Comparison of ENCODE assay signal across 22 mouse cellular contexts in genomic region chr19:37668657-37669056, GRCm38 (mm10). TPM values are rescaled to one million over a fixed set of nuclear protein-coding genes. Genes with fewer than 3 reads are reported as not detected.
"Had no signal": no experiment of that assay in that cellular context is flagged by ENCODE, and none has a peak within 500 bp of the region (broad histone marks: within the 10 kb centered on the region; RNA-seq: fewer than 3 reads in every experiment).

No protein-coding gene starts in this region.

- H3K27me3 ChIP-seq: kidney, embryonic 15.5 days; lung, embryonic 15.5 days; megakaryocyte, embryonic 14.5 days; midbrain, embryonic 13.5 days; neural tube, embryonic 12.5 days; neural tube, embryonic 15.5 days; stomach, embryonic 15.5 days had no signal

- H3K9me3 ChIP-seq: kidney, embryonic 15.5 days; lung, embryonic 15.5 days; megakaryocyte, embryonic 14.5 days; midbrain, embryonic 10.5 days; midbrain, embryonic 13.5 days; neural tube, embryonic 12.5 days; neural tube, embryonic 15.5 days; stomach, embryonic 15.5 days had no signal

- H3K9ac ChIP-seq: kidney, embryonic 15.5 days; lung, embryonic 15.5 days; midbrain, embryonic 13.5 days; neural tube, embryonic 12.5 days; neural tube, embryonic 15.5 days; stomach, embryonic 15.5 days had no signal

- ATAC-seq: midbrain, embryonic 13.5 days had no signal

- H3K4me3 ChIP-seq: kidney, embryonic 15.5 days; left cerebral cortex, adult 2 months; lung, embryonic 15.5 days; midbrain, embryonic 10.5 days; midbrain, embryonic 13.5 days; neural tube, embryonic 12.5 days; neural tube, embryonic 15.5 days; stomach, embryonic 15.5 days had no signal

- H3K36me3 ChIP-seq: kidney, embryonic 15.5 days; lung, embryonic 15.5 days; midbrain, embryonic 10.5 days; midbrain, embryonic 13.5 days; neural tube, embryonic 12.5 days; neural tube, embryonic 15.5 days; stomach, embryonic 15.5 days had no signal

- H3K4me1 ChIP-seq: kidney, embryonic 15.5 days; lung, embryonic 15.5 days; midbrain, embryonic 13.5 days; neural tube, embryonic 12.5 days; neural tube, embryonic 15.5 days; stomach, embryonic 15.5 days had no signal

- H3K27ac ChIP-seq: kidney, embryonic 15.5 days; left cerebral cortex, adult 2 months; lung, embryonic 15.5 days; midbrain, embryonic 10.5 days; midbrain, embryonic 13.5 days; neural tube, embryonic 12.5 days; neural tube, embryonic 15.5 days; stomach, embryonic 15.5 days had no signal

- DNase-seq: kidney, adult 11 months; kidney, adult 8-10 months; kidney, postnatal 10 days; layer of hippocampus, postnatal 36 days; lung, adult 18-20 months; lung, postnatal 10 days; lung, postnatal 36 days; retina, postnatal 1 day; right cerebral cortex, postnatal 25 days; spleen, adult 18-20 months; thymus, postnatal 36 days had no signal

- H3K4me2 ChIP-seq: kidney, embryonic 15.5 days; lung, embryonic 15.5 days; midbrain, embryonic 13.5 days; neural tube, embryonic 12.5 days; neural tube, embryonic 15.5 days; stomach, embryonic 15.5 days had no signal

RNA-seq across cellular contexts. Expression of gene Cyp26c1, which starts 16.7 kb away (rescaled TPM):
- total RNA-seq: left cerebral cortex, postnatal 36 days; midbrain, postnatal 0 days had no signal
- polyA plus RNA-seq: kidney, embryonic 15.5 days; lung, embryonic 15.5 days; midbrain, embryonic 13.5 days; midbrain, postnatal 0 days; neural tube, embryonic 12.5 days; neural tube, embryonic 15.5 days had no signal

RNA-seq across cellular contexts. Expression of gene Cyp26a1, which starts 28.9 kb away (rescaled TPM):
- total RNA-seq: left cerebral cortex, postnatal 36 days; midbrain, postnatal 0 days had no signal
- polyA plus RNA-seq: midbrain, embryonic 13.5 days had no signal
